Mouse (Mus musculus) cerebellum, adult 9-10 months (tissue): ENCODE data around the gene Cenpv.

Source experiments
- DNase-seq: peaks from one replicate; pipeline ENCODE4 v3.0.0; 2022

Gene Cenpv

DNA sequence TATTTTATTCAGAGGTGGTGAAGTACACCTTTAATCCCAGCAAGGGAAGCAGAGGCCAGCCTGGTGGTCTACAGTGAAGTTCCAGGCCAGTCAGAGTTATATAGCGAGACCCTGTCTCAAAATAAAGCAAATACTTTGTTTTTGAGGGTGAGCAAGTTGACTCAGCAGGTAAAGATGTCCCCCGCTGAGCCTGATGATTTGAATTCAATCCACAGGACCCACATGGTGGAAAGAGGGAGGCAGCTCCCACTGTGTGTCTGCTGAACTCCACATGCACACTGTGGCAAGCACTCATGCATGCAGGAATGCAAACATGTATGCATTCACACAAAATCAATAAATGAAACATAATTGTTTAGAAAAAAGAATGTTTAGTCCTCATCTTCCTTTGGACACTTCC lies 40.3 kb downstream of the Cenpv start:
- no peak for DNase-seq

DNA sequence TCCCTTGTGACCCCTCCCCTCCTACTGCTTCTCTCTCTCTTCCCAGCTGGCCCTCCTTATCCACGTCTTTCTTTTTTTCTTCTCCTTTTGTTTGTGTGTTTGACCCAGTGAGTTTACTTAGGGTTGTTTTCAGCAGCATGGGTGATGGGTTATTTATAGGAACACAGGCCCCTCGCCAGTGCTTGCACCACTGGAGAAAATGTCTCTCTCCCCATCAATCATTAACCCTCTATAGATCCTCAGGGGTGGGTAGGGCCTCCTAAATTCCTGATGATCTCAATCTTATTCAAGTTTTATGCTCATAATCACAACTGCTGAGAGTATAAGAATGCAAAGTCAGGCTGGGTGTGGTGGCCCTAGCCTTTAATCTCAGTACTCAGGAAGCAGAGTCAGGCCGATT lies 41.9 kb downstream of the Cenpv start:
- no peak for DNase-seq

DNA sequence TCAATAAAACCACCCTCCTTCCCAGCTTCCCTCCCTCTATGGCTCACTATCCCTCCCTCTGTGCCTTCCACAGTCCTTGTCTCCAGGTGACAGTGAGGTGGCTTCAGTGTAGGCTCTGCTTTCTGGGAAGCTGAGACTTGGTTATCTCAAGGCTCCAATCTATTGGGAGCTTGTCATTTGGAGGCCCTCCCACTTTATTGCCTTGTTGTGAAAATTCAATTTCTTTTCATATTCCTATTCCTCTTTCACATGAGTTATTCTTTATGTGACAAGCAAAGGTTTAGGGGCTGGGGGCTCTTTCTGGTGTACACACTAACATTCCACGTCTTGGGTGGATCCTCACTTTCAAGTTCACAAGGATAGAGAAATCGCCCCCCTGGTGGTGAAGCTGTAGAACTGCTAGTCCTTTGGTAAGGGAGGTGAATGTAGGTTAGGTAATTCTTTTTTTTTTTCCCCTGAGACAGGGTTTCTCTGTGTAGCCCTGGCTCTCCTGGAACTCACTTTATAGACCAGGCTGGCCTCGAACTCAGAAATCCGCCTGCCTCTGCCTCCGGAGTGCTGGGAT lies 42.8 kb downstream of the Cenpv start:
- DNase-seq, result peak; percentile 27

DNA sequence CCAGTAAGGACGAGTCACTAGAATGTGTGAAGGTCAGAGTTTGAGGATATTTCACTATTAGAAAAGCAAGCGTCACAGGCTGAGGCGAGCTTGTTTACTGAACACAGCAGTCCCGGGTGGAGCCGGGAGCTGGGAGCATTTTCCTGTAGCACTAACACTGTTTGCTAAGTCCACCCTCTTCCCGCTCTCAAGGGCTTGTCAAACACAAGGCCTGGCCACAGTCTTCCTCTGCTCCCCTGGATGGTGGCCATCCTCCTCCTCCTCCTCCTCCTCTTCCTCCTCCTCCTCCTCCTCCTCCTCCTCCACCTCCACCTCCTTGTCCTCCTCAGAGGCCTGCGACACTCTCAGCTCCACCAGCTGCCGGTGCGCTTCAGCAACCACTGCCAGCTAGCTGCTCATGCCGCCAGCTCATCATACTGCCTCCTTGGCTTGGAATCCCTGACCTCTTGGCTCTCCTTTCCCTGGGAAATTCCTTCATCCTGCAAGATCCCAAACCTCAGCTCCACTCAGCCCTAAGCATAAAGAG lies 43.7 kb downstream of the Cenpv start:
- DNase-seq, result no peak

DNA sequence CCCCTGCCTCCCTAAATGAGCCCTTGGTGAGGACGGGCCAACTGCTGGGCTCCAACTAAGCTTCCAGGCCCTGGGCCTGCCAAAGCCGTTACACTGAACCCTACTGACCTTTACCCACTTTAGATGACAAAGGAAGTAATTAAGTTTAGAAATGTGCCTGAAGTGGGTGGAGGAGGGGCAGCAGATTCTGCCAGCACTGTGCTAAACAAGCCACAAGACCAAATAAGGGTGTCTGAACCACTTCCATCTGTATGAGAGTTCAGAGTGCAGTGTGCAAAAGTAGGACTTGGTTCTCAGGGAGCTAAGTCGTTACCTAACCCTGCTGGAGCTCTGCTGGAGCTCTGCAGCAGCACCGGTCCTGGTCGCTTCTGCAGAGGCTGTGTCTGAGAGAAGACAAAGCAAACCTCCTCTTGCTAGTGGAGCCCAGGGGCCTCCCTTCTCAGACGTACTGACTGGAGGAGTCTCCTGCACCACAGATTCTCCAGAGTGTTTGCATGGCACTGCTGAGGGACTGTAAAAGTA lies 44.2 kb downstream of the Cenpv start:
- DNase-seq, result no peak

DNA sequence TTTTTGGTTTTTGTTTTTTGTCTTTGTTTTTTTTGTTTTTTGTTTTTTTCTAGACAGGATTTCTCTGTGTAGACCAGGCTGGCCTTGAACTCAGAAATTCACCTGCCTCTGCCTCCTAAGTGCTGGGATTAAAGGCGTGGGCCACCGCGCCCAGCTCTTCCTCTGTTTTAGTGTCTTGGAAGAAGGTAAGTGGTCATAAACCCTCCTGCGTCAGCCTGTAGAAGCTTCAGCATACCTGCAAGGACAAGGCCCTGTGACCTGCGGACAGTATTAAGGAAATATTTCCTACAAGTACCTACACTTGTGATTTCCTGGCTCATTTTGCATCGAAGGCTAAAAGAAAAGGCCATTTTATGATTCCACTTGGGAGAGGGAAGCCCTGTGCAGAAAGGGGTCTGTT lies 45.4 kb downstream of the Cenpv start:
- DNase-seq, result no peak

DNA sequence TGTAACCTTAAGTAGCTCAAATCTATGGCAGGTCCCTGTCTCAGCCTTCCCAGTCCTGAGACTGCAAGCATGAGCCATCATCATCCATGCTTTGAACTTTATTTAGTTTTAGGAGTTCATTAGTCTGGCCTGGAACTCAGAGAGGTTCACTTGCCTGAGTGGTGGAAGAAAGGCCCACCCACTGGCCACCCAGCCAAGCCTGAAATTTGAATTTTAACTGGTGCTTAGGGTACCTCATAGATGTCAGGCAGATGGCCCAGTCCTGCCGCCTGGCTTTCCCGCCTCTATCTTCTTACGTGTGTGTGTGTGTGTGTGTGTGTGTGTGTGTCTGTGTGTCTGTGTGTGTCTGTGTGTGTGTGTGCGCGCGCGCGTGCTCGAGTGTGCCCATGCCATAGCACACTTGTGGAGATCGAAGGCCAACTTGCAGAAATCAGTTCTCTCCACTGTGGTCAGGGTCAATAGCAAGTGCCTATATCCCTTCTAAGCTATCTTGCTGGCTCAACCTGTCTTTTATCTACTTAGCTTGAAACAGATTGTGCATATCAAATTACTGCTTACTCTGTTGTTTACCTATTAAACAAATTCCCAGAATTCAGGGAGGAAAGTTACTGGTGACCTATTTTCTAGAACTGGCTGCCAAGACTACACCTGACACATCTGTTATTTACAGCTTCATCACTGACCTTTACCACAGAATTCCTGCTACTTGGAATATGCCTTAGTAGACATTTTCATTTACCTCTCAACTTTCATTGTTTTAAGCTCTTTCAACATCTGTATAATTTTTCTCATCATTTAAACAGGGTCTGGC lies 51.3 kb downstream of the Cenpv start:
- no peak for DNase-seq

DNA sequence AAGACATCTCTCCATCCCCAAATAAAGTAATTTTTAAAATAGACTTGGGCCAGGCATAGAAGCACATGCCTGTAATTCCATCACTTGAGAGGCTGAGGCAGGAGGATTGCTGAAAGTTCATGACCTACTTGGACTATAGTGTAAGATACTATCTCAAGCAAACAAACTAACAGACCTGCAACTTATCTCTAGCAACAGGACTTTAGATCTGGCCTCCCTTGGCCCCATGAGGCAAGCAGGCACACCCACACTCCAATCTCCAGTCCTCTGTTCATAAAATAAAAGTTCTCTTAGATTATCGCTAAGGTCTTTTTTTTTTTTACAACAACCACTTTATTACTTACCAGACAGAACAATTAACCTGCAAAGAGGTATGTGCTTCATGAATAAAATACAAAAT lies 52.1 kb downstream of the Cenpv start:
- DNase-seq, result no peak

DNA sequence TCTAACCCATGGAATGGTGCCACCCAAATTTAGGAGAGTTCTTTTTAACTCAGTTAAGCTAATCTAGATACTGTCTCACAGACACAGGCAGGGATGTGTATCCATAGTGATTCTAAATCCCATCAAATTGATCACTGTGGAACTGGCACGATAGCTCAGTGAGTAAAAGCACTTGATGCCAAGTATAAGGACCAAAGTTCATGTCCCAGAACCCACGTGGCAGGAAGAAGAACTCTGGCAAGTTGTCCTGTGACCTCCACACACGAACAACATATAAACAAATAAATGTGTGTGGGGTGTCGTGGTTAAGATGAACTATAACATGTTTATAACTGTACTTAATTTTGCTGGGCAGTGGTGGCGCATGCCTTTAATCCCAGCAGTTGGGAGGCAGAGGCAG lies 59.5 kb downstream of the Cenpv start:
- DNase-seq, result no peak

DNA sequence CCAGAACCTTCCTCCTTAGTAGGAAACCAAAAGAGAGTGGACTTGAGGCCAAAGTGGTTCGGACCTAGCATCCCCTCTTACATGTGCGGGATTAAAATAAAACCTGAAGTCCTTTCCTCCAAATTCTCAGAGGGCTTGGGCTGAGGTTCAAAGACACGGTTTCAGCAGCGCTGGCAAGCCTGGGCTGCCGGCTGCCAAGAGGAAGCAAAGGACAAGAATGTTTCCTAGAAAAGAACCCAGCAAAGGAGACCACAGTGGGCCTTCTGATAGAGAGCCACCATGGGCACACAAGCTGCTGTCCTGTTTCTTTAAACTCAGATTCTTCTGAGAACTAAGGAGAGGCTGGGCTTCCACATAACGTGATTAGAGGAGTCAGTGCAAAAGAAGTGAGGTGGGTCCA lies 60.1 kb downstream of the Cenpv start:
- DNase-seq, result no peak

DNA sequence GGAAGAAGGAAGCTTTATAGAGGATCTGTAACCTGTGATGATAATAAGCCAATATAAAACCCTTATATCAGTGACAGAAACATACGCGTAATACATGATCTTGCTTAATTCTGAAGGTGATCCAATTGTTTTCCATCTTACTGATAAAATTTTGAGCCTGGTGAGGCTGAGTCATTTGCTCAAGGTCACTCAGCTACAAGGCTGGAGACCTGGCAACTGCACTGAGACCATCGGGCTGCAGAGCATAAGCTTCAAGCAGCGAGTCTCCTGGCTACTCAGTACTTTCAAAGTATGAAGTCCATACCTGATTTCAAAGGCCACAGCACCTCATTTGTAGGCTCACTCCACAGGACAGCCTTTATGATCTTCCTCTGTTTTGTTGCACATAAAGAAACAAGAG lies 62.9 kb downstream of the Cenpv start:
- DNase-seq, result no peak
